Comparison of ENCODE assay signal across 9 mouse cellular contexts in the genomic region with DNA sequence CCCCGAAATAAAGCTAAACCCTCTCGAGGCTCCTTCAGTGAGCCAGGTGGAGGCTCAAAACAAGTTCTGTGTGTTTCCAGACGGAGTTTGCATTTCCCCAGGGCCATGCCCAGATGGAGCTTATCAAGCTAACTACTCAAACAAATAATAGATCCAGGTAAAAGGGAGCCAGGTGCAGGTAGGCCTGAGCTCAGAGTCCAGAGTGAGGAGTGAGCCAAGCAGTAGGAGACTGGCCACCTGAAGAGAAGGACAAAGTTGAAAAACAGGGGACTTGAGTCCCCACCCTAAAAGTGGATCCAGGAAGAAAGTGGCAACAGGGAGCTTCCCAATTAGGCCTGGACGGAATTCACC. TPM values are rescaled to one million over a fixed set of nuclear protein-coding genes. Genes with fewer than 3 reads are reported as not detected.
DNase-seq lines count a peak whose midpoint lies in the region; ATAC-seq and TF ChIP-seq lines count a peak whose summit lies in the region.
"Had no signal": no experiment of that assay in that cellular context is flagged by ENCODE, and none has a peak within 500 bp of the region (broad histone marks: within the 10 kb centered on the region; RNA-seq: fewer than 3 reads in every experiment).

No protein-coding gene starts in this region.

- H3K9me3 ChIP-seq in embryonic facial prominence, embryonic 13.5 days, result no peaks in the 10 kb centered on the region
- H3K9me3 ChIP-seq in hindbrain, postnatal 0 days (ENCODE audit: low read length), result no peaks in the 10 kb centered on the region
- no peaks in the 10 kb centered on the region for H3K9me3 ChIP-seq in midbrain, embryonic 15.5 days

- peak overlapping the region; percentile 88 for H3K27ac ChIP-seq in kidney, adult 2 months (ENCODE audit: insufficient read depth, low read depth, low read length)
- H3K27ac ChIP-seq in embryonic facial prominence, embryonic 13.5 days, result no peak overlapping the region
- no peak overlapping the region for H3K27ac ChIP-seq in hindbrain, postnatal 0 days
- no peak overlapping the region for H3K27ac ChIP-seq in midbrain, embryonic 15.5 days

- no peaks in the 10 kb centered on the region for H3K27me3 ChIP-seq in kidney, adult 2 months (replicated peaks; ENCODE audit: control insufficient read depth, insufficient read depth, low read length)
- peaks cover 37% of the 10 kb centered on the region for H3K27me3 ChIP-seq in embryonic facial prominence, embryonic 13.5 days
- H3K27me3 ChIP-seq in hindbrain, postnatal 0 days (ENCODE audit: insufficient read depth, low read length), result peaks cover 15% of the 10 kb centered on the region; the same call in 1 of the 2 replicates
- H3K27me3 ChIP-seq in midbrain, embryonic 15.5 days (replicated peaks), result peaks cover 34% of the 10 kb centered on the region

- peak overlapping the region; percentile 85 for H3K4me2 ChIP-seq in embryonic facial prominence, embryonic 13.5 days
- H3K4me2 ChIP-seq in hindbrain, postnatal 0 days (ENCODE audit: low read depth, low read length), result peak overlapping the region; percentile 61
- peak overlapping the region; percentile 57 for H3K4me2 ChIP-seq in midbrain, embryonic 15.5 days

- H3K4me3 ChIP-seq in kidney, adult 2 months (ENCODE audit: insufficient read depth, low read depth, low read length), result peak overlapping the region; percentile 82
- H3K4me3 ChIP-seq in embryonic facial prominence, embryonic 13.5 days, result peak overlapping the region; percentile 54
- H3K4me3 ChIP-seq in hindbrain, postnatal 0 days (ENCODE audit: low read length), result peak overlapping the region; percentile 35
- peak overlapping the region; percentile 35 for H3K4me3 ChIP-seq in midbrain, embryonic 15.5 days

- H3K36me3 ChIP-seq in kidney, adult 2 months (ENCODE audit: control insufficient read depth, insufficient read depth, low read length), result no peaks in the 10 kb centered on the region
- no peaks in the 10 kb centered on the region for H3K36me3 ChIP-seq in embryonic facial prominence, embryonic 13.5 days
- no peaks in the 10 kb centered on the region for H3K36me3 ChIP-seq in hindbrain, postnatal 0 days (ENCODE audit: insufficient read depth, low read length)
- no peaks in the 10 kb centered on the region for H3K36me3 ChIP-seq in midbrain, embryonic 15.5 days (replicated peaks)

- no peak for TF ChIP-seq CTCF in kidney, adult 2 months (conservative IDR thresholded peaks at IDR 0.05; ENCODE audit: insufficient read depth, insufficient read length, low read depth, low read length)
- no peak for TF ChIP-seq CTCF in hindbrain, postnatal 0 days (IDR thresholded peaks at IDR 0.05; ENCODE audit: low read depth)

- WGBS in kidney, adult 2 months, result 41% methylated on average over 4 of the region's 4 CpGs
- 26% methylated on average over 4 of the region's 4 CpGs for WGBS in embryonic facial prominence, embryonic 13.5 days
- WGBS in hindbrain, postnatal 0 days, result 40% methylated on average over 4 of the region's 4 CpGs
- 40% methylated on average over 4 of the region's 4 CpGs for WGBS in midbrain, embryonic 15.5 days

- peak; percentile 53 for DNase-seq in kidney, adult 2 months
- DNase-seq in kidney, adult 9 months, result no peak
- DNase-seq in hindbrain, postnatal 0 days (ENCODE audit: low spot score), result no peak
- no peak for DNase-seq in spleen, postnatal 14 days (ENCODE audit: low spot score in 2 of 2)
- DNase-seq in layer of hippocampus, postnatal 10 days (ENCODE audit: low spot score in 2 of 2), result no peak
- DNase-seq: cerebellum, adult 11-12 months had no signal

- peak overlapping the region; percentile 78 for H3K9ac ChIP-seq in embryonic facial prominence, embryonic 13.5 days
- peak overlapping the region; percentile 45; the same call in 1 of the 2 replicates for H3K9ac ChIP-seq in hindbrain, postnatal 0 days (replicated peaks; ENCODE audit: low read length)
- no peak overlapping the region for H3K9ac ChIP-seq in midbrain, embryonic 15.5 days

- H3K4me1 ChIP-seq in kidney, adult 2 months (ENCODE audit: control insufficient read depth, insufficient read depth, low read length), result peaks cover 12% of the 10 kb centered on the region; the same call in 1 of the 2 replicates
- peaks cover 17% of the 10 kb centered on the region for H3K4me1 ChIP-seq in embryonic facial prominence, embryonic 13.5 days
- peaks cover 10% of the 10 kb centered on the region for H3K4me1 ChIP-seq in hindbrain, postnatal 0 days (ENCODE audit: insufficient read depth, low read length)
- H3K4me1 ChIP-seq in midbrain, embryonic 15.5 days, result peaks cover 10% of the 10 kb centered on the region

- TF ChIP-seq POLR2A in kidney, adult 2 months (IDR thresholded peaks at IDR 0.05; ENCODE audit: low read depth, low read length), result no peak

- no peak for ATAC-seq in embryonic facial prominence, embryonic 13.5 days (ENCODE audit: insufficient number of reproducible peaks, insufficient read depth, low FRiP score, low TSS enrichment, low read depth)
- no peak for ATAC-seq in hindbrain, postnatal 0 days
- no peak for ATAC-seq in midbrain, embryonic 15.5 days (replicated peaks)
- no peak for ATAC-seq in activated CD4-positive, CD25-positive, alpha-beta regulatory T cell, adult 4 months

RNA-seq across cellular contexts. Expression of a gene that starts 39.8 kb away (rescaled TPM):
- 16.2 and 21.0 TPM in 2 replicates for polyA plus RNA-seq in kidney, adult 2 months (2012; rRNA removed)
- polyA plus RNA-seq in embryonic facial prominence, embryonic 13.5 days (2015; fragmentation: Nextera tagmentation; extraction: Ambion mirVana), result 7.1 and 7.9 TPM in 2 replicates
- 48.4 and 54.7 TPM in 2 replicates for total RNA-seq in hindbrain, postnatal 0 days (2014; rRNA removed)
- 46.0 and 48.1 TPM in 2 replicates for polyA plus RNA-seq in hindbrain, postnatal 0 days (2015; fragmentation: Nextera tagmentation; extraction: Ambion mirVana)
- polyA plus RNA-seq in midbrain, embryonic 15.5 days (2015; fragmentation: Nextera tagmentation; extraction: Ambion mirVana), result 23.3 and 24.4 TPM in 2 replicates
- polyA plus RNA-seq in activated CD4-positive, CD25-positive, alpha-beta regulatory T cell, adult 4 months (2017; shearing (Covaris generic)), result not detected
- 10 to 100 TPM; 33.0 to 42.3 TPM for total RNA-seq in layer of hippocampus, postnatal 10 days (2021)

RNA-seq across cellular contexts. Expression of a gene that starts 40.5 kb away (rescaled TPM):
- polyA plus RNA-seq in kidney, adult 2 months (2012; rRNA removed), result 0.44 and 0.52 TPM in 2 replicates
- 0.69 and 0.80 TPM in 2 replicates for polyA plus RNA-seq in embryonic facial prominence, embryonic 13.5 days (2015; fragmentation: Nextera tagmentation; extraction: Ambion mirVana)
- 1.2 and 1.3 TPM in 2 replicates for total RNA-seq in hindbrain, postnatal 0 days (2014; rRNA removed)
- polyA plus RNA-seq in hindbrain, postnatal 0 days (2015; fragmentation: Nextera tagmentation; extraction: Ambion mirVana), result 5.3 and 6.4 TPM in 2 replicates
- 1.5 and 3.0 TPM in 2 replicates for polyA plus RNA-seq in midbrain, embryonic 15.5 days (2015; fragmentation: Nextera tagmentation; extraction: Ambion mirVana)
- not detected for polyA plus RNA-seq in activated CD4-positive, CD25-positive, alpha-beta regulatory T cell, adult 4 months (2017; shearing (Covaris generic))
- total RNA-seq in layer of hippocampus, postnatal 10 days (2021), result 1 to 10 TPM; 3.4 to 3.8 TPM
